Mouse (Mus musculus) gastrocnemius, postnatal 4 days (tissue): ENCODE measurements at regions not wholly inside any gene's neighbourhood (a gene's known extent, or its start where the extent isn't known, plus 50 kb on each side); places are given as distances from the start of the nearest gene placed in this dataset.

Experiments
- DNase-seq, 2 experiments: peaks; one replicate each; pipeline ENCODE4 v3.0.0; 2021 to 2022; ENCODE audit warnings: low spot score in 2 of 2, mixed read lengths in 2 of 2

DNA sequence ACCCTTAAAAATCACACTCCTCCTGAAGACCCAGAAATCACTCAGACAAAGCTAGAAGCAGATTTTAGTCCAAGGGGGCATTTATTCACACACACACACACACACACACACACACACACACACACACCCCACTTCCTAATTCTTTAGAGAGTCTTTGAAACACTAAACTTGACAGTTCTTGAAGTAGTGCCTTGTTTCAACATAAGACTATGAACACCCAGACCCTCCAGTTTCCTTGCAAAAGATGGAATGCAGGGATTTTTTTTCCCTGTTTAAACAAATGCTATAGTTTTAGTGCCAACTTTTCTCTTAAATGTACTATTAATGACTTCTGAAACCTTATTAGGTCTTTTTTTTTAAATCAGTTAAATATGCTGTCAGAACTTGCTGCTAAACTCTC lies 279.2 kb upstream of the Fat1 start:
- no peak for DNase-seq

DNA sequence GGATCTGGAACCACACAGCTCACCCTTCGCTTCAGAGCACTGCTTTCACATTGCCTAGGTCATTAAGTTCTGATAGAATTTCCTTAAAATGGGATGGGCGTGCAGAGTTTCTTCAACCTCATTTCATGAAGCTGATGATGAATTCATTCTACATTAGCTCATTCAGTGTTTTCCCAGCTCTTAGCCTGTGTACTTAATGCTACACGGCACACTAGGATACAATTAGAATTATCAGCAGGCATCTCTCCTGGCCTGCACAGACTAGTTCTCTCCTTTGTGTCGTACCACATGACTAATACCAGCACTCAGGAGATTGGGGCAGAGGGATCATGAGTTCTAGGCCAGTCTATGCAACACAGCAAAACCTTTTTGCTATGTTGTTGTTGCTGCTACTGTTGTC lies 278.8 kb upstream of the Fat1 start:
- no peak for DNase-seq

DNA sequence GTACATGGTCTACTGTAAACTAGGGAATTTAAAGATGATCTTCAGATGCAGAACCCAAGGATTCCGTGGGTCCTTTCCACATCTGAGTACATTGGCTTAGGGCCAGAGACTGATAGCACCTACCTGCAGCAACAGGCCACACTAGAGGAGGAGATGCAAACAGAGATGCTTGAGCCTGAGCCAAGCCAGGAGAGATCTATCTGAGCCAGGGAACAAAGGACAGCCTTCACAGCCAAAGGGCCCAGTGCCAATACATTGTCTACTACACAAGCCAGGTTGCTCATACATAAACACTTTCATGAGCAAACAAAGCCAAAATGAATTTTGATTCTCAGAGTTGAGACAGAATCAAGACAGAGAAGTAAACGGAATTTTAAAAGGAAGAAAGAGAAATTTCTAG lies 273.6 kb upstream of the Fat1 start:
- DNase-seq: no peak

DNA sequence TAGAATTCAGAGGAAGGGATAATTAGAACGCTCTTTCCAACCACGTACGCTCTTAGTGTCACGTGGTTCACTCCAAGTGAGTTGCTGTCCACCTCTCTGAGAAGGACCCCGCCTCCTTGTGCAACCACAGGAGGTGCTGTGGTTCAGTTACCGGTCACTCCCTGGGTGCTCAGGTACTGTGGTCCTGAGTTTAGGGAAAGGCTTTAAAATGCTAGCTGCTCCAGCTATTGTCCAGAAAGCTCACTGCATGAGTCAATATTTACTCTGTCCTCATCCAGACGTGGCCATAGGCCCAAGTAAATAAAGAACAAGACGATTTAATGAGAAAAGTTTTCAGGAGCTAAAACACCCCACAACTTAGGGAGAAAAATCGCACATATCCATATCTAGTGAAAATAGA lies 248.1 kb upstream of the Fat1 start:
- DNase-seq: no peak

DNA sequence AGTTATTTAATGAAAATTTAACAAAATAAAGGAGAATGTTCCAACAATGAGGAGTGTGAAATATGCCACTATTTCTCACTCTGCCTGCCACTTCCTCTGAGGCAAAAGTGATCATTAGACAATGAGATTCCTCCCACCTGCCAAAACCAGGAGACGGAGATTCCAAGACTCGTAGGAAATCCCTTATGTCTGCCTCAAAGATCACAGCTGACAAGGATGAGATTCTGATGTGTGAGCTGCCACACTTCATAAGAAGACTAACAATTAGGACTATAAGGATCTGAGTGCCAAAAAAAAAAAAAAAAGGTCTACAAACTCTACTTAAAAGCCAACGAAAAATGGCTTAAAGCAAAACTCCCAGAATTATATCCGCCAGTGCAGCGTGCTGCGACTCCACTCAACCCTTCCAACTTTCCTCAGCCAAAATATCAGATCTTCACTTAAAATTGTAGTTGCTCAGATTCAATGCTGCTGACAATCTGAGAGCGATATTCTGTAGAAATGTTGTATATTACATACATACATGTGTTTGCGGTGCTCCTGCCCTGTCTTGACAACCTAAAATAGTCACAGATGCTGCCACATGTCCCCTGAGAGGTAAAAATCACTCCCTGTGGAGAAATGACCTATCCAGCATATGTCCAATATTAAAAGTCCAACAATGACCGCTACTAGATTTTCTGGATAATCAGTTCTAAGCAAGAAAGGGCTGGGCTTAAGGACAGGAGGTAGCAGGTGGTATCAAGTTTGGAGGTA lies 245.2 kb upstream of the Fat1 start:
- no peak for DNase-seq

DNA sequence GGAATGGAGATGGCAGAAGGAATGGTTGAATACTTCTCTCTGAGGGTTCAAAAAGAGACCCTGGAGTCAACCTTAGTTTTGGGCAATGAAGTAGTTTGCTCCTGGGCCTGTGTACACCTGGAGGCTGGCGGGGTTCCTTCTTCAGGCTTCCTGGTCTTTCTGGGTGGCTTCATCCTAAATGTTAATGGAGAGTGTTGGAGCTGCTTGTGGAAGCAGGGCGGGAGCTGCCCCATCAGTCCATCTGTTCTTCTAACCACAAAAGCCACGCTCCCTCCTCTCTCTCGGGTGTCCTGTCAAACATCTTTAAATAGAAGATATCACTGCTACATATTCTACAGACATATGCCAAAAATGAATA lies 244.7 kb upstream of the Fat1 start:
- no peak for DNase-seq

DNA sequence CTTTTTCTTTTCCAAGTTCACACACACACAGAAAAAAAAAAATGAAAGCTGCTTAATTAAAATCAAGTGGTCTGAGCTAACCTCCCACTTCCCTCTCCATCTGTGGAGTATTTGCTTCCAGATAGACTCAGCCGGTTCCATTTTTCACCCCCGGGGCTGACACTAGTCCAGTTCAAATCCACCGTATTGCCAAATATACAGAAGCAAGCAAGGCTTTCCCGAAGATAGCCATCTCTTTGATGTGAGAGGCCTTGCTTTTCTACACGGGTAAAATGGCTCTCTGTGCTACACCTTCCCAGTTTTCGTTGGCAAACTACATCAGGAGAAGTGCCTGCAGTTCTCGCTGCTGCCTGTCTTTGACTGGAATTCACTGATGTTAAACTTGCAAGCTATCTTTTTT lies 244.1 kb upstream of the Fat1 start:
- DNase-seq: no peak

DNA sequence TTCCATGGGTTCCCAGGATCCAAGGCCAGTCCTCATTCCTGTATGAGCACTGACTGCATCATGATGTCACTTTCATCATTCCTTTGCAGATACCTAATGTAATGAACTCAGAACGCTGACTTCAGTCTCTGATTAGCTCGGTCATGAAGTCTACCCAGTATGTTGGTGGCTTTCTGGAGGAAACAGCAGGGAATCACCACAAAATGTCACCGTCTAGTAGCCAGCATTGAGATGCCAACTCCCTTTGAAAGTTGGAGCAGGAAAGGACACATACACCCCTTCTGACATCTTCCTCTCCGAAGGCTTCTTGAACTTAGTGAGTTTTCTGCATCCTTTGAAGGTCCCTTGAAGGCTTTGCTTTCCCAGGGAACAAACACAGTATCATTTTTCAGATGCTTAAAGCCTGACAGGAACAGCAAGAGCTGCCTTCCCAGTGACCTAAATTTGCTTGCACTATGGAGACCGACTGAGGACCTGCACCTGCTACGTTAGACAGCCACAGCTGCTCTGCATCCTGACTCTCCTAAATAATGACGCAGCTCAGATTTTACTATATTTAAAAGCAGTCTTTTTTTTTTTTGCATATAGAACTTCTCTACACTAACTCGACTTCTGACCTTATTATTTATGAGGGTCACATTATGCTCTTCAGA lies 243.1 kb upstream of the Fat1 start:
- DNase-seq: no peak

DNA sequence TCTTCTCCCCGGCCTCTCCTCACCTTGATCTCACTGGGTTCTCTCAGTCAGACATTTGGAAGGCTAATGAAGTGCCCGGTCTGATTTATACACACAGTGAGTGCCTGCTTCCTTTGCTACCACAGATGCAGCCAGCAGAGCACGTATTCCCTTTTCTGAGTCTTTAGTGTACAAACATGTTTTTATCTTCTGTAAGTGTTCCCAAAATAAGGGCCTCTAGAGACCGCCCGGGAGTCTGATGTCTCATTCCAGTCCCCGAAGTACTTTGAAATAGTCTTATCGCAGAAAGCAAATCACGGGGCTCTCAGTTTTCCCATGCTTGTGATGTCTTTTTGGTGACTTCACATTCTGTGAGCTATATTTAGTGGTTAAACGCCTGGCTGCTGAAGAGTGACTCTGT lies 240.4 kb upstream of the Fat1 start:
- no peak for DNase-seq

DNA sequence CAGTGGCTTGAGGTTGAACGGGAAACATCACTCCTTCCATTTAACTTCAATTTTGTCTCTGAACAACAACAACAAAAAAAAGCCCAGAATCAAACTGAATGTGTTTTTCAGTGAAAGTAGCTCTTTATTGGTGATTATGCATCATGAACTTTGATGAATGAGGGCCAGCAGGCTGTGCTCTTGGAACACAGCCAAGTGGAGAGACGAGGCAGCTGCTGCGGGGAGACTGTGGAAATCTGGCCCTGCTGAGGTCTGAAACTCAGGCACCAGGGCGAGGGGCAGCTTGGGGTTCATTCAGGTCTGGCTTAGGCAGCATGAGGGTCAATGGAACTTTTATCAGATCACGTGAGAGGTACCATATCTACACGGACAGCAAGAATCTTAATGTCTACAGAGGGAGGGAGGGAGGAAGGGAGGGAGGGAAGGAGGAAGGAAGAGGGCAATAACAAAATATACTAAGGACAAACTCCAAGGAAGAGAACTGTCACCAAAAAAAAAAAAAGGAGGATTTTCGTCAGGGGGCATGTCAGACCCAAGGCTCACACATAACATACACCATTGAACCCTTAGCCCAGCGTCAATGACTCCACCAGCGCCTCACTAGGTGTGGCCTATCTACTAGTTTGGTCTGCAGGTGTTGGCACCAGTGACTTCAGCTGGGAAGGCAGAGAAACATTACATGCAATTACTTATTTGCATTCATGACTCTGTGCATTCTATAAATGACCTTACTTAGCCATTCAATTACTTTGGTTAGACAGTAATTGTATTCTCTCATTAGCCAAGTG lies 239.0 kb upstream of the Fat1 start:
- DNase-seq: peak in 1 of 2 experiments; percentile 35

DNA sequence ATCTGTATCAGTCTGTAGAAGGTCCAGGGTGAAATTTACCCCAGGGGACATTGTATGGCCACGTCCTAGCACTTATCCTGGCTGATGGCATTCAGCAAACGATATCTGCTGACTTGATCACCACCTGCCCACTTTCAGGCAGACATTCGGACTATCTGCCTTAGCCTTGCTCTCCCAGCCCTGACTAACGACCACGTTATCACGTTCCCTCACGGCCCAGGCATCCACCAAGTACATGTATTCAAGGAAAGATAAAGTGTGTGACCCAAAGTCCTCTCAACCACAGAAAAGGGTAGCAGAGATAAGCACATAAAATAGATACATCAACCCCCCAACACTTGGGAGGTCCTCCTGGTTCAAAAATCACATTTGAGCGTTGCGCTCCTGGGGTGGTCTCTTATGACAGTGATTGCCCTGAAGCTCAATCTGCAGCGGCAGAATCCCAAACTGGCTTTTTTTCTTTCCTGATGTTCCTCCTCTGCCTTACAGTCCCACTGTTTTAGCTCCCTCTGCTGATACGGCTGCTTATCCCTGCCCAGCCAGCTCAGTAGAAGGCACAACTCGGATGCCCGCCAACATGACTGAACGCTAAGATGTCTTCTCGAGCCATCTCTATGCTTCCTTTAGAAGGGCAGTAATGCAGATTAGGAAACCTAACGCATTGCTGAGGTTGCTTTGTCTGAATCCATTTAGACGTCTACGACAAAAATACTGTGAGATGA lies 235.7 kb upstream of the Fat1 start:
- DNase-seq: no peak

DNA sequence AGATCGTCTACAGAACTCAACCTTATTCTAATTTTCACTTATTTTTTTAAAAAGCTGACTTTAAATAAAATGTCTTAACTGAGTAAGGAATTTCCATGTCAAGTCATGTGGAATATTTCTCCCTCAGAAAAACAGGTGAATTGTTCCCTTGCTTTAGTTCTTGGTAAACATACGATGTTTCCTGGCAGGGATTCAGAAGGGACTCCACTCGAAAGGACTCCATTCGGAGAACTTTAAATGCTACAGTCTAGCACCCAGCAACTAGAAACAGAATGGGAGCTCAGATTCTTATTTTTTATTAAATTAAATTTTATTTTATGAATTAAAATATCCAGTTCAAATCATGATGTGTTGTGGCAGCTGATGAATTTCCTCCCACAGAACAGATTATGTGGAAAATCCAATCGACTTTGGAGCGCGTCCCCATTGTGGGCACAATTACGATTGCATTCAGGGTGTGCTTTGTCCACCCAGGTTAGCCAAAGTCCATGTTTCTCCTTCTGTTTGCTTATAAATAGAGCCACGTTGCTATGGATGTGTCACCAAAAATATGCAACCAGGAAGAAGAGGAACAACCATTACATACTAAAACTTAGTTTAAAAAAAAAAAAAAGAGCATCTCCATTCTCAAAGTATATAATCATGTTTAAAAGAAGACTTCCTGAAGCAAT lies 230.5 kb upstream of the Fat1 start:
- DNase-seq: no peak

DNA sequence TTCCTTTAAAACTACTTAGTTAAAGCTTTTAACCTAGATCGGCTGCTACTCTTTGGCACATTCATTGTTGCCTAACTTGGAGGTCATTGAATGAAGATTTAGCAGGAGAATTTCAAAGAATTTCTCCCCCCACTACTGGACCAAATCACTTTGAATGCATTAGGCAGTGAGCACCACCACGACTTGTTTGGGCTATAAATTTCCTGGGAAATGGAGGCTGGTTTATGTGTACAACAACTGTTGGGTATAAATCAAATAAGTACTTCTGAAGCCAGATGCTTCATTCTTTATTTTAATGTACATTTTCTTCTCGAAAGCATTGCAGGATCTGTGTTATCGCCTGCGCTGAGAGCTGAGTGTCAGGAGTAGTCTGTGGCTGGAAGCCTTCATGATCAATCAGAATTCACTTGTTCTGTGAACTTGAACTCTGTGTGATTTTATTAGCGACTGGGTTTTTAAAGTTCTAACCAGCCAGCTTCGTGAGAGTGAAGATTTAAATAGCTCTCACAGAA lies 226.5 kb upstream of the Fat1 start:
- DNase-seq: no peak

DNA sequence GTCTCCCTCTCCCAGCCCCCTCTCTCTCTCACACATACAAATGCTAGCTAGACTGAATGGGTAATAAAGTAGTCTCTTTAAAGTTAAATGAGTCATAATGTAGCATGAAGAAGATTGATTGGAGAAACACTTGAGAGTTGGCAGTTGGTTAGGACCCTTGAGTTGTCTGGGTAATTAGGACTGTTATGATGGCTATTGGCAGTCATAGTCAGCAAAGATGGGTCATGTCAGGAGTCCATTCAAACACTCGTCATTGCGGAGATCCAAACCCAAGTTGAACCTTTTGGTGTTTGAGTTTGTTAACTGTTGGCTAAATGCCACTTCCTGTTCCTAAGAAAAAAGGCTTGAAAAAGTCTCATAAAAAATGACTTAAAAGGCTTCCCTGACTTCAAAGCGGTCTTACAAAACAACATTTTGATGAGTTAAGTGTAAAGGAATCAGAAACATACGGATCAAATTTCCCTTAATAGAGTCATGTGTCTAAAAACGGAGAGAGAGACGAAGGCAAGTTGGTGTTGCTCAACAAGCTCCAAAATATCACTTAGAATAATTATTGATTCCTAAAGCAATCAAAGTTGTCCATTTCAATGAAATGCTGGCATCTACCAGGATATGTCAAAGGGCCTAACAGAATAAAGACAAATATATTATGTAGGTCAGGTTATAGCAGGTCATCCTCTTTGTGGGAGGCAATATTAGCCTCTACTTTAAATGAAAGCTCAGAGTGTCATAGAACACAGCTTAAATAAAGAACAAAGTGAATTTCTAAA lies 225.9 kb upstream of the Fat1 start:
- DNase-seq: no peak

DNA sequence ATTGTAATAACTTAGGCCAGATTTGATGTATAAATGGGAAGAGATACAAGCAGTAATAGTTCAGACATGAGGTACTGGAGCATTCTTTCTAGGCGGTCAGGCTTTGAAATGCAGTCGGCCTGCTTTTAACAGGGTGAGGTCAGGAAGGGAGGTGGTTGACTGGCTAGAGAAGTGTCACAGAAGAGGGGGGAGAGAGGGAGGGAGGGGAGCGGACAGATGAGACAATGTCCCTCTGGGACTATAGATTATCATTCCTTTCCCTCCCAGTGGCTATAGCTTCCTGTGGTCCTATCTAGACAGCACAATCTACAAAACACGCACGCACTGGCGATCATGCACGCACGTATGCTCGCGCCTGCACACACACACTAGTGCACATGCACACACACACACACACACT lies 200.7 kb upstream of the Fat1 start:
- no peak for DNase-seq

DNA sequence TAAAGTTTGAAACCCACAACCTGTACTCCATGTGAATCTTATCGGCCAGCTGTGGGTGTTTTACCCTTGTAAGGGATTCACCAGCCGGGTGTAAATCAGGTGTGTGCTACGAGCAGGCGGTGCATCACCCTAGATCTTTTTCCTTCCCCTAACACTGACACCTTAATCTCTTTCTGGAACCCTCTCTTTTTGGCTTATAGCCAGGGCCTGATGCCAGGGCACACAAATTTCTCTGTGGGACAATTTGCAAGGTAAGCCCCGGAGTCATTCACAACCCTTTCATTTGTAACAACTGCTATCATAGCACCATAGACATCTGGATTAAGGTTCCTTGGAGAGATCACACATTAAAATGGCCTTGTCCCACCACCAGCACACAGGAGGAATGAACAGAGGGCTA lies 199.4 kb upstream of the Fat1 start:
- no peak for DNase-seq

DNA sequence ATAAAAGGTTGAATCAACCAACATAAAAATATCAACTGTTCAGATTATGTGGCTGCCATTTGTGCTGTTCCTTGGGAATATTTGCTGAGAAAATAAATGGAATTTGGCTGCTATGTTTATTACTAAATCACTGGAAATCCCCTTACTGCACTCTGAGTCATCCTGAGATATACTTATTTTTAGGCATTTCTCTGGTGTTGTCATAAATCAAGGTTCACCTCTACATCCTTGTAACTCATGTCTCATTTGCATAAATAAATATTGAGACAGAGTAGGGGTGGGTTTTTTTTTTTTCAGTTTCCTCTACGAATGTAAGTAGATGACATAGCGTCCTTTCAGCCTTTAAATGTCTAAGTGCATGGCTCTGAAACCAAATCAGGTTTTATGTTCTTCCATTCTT lies 191.9 kb upstream of the Fat1 start:
- DNase-seq: no peak

DNA sequence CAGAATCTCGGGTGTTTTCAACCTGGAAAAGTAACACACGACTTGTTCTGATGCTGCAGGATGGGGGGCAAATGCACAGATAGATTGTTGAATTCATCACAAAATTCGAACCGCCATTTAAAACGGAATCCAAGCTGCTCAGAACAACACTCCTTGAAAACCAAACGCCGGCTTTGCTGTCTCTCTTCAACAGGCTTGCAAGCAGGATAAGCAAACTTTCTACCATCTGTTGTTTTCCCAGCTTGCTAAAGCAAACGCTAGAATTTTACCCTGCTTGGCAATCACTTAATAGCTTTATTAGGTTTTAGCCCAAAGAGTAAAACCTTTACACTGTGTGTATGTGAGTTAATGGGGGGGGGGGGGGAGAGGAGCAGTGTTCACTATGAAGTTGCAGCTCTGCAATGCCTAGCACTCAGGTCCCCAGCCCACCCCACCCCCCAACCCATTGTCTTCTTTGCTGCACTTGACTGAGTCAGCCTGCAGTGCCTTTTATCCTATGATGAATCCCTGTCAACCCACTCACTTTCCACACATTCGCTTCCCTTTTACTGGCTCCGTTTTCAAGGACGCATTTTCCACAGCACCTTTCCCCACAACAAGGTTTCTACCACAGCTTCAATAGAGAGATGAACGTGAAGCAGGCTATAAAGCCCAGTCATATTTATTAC lies 190.1 kb upstream of the Fat1 start:
- no peak for DNase-seq

DNA sequence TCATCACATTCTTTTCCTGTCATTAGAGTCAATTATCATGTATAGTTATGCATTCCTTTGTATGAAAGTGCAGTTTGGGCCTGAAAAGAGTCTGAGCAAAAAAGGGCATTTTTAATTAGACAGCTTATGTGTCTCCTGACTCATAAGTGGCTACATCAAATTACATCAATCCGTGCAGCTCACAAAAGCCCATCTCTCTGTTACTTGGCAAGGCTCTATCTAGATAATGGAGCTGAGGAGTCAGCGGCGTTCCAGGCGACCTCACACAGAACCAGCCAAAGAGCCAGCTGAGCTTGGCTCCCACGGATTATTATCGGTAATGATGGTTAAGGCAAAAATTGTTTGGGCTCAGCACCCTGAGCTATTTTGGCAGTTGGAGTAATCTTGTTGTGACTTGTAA lies 176.5 kb upstream of the Fat1 start:
- DNase-seq: no peak

DNA sequence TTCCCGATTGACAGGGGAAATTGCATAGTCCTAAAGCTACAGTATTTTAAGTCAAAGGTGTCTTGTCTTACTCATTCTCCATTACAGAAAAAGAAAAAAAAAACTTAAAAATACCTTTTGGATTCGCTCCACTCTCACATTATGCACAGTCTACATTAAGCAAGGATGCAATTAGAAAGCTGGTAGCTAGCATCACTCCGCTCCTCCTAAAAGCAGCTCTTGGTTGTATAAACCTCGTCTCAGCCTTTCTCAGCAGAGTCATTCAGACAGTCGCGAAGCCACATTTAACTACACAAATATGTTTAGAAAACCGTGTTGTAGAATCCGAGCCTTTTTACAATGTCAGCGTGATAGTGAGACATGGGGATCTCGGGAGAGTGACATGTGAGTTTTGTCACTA lies 172.5 kb upstream of the Fat1 start:
- no peak for DNase-seq
